Mouse (Mus musculus) megakaryocyte, embryonic 14.5 days (primary cell): Measurements from ENCODE around the gene Dcp1b. TPM values are rescaled to one million over a fixed set of nuclear protein-coding genes. Genes with fewer than 3 reads are reported as not detected.
A peak's percentile ranks its signal among the peaks of the same experiment; 100 is the strongest.

Source experiments
- H3K27me3 ChIP-seq: replicated peaks from 2 replicates; pipeline ENCODE3; 2012; ENCODE audit warnings: inconsistent platforms
- H3K36me3 ChIP-seq: replicated peaks from 2 replicates; pipeline ENCODE3; 2012; ENCODE audit warnings: low read length, inconsistent platforms, mixed read lengths
- H3K4me1 ChIP-seq: 2 replicates; pipeline ENCODE4 v1.6.1; 2012; ENCODE audit warnings: inconsistent platforms
- H3K4me3 ChIP-seq: replicated peaks from 2 replicates; pipeline ENCODE3; 2012; ENCODE audit warnings: moderate library complexity, mild to moderate bottlenecking, inconsistent platforms
- H3K9me3 ChIP-seq: 2 replicates; pipeline ENCODE4 v1.6.1; 2012; ENCODE audit warnings: inconsistent platforms
- FLI1 ChIP-seq: IDR thresholded peaks from 2 replicates; pipeline ENCODE4 v1.6.1; 2012; ENCODE audit warnings: low read length, inconsistent platforms, mixed read lengths
- GATA1 ChIP-seq: IDR thresholded peaks from 3 replicates; pipeline ENCODE4 v1.6.1; 2012; ENCODE audit warnings: mixed read lengths, low read length, inconsistent platforms, borderline replicate concordance
- polyA plus RNA-seq: library from polyadenylated mRNA; stranded (reverse); fragments of >175 nt; gene quantifications from 2 replicates; pipeline ENCODE4 v1.2.3, GENCODE M21; 2012; ENCODE audit warnings: low replicate concordance; ENCODE audit not compliant: insufficient read depth

Dcp1b gene
- polyA plus RNA-seq: 19.3 and 22.1 TPM in 2 replicates

DNA sequence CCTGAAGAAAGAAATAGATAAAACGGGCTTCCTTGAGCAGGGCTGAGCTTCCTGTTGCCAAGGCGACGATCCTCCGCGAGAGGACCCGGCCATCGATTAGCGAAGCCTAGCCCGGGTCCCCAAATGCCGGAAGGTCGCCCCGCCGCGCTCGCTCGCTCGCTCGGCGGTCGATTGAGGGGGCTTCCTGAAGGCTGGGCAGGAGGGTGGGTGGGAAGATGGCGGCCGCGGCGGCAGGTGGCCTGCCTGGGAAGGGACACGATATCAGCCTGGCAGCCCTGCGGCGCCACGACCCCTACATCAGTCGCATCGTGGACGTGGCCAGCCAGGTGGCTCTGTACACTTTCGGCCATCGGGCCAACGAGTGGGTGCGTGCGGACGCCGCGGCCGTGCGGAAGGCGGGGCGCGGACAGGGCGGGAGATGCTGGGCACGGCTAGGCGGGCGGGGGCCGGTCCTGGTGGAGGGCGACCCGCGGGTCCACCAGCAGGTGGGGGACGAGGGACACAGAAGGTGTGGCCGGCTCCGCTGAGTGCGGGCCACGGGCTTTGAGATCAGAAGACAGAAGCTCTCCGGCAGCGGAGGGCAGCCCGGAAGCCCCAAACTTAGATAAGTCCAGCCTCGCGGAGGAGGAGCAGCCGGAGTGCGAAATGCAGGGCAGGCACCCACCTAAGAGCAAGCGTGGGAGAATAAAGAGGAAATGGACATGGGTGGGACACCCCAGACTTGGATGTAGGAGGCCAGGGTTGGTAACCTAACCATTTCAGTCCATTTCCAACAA, at the start of gene Dcp1b:
TSS of gene Dcp1b (plus strand) at position 176 of the 776 bp plus-strand sequence.
- peak within 1 kb of the TSS; percentile 100 for H3K4me3 ChIP-seq
- H3K9me3 ChIP-seq: no peaks in the 10 kb centered on the region
- H3K36me3 ChIP-seq: peaks cover 26% of the 10 kb centered on the region
- no peaks in the 10 kb centered on the region for H3K27me3 ChIP-seq
- H3K4me1 ChIP-seq: peaks cover 75% of the 10 kb centered on the region
- TF ChIP-seq FLI1: peak; percentile 25; the same call in 1 of the 2 replicates
- TF ChIP-seq GATA1: no peak

DNA sequence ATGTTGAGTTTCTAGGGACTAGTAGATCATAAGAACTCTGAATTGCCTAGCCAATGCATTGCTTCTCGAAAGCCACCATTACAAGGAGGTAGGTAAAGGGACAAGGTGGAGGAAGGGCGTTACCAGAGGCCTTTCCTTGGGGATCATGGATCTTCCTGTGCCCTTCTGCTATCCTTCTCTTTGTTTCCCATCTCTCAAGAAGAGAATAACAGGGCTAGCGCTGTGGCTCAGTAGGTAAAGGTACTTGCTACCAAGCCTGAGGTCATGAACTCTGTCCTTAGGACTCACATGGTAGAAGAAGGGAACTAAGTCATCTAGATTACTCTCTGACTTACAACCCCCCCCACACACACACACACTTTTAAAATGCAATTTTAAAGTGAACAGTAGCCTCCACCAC, 48.1 kb upstream of the Dcp1b start:
- TF ChIP-seq FLI1 (no peak), GATA1 (no peak)
- no peaks in the 10 kb centered on the region for H3K9me3 ChIP-seq
- no peak overlapping the region for H3K4me3 ChIP-seq
- no peaks in the 10 kb centered on the region for H3K36me3 ChIP-seq
- peaks cover 24% of the 10 kb centered on the region for H3K27me3 ChIP-seq
- H3K4me1 ChIP-seq: peaks cover 18% of the 10 kb centered on the region

DNA sequence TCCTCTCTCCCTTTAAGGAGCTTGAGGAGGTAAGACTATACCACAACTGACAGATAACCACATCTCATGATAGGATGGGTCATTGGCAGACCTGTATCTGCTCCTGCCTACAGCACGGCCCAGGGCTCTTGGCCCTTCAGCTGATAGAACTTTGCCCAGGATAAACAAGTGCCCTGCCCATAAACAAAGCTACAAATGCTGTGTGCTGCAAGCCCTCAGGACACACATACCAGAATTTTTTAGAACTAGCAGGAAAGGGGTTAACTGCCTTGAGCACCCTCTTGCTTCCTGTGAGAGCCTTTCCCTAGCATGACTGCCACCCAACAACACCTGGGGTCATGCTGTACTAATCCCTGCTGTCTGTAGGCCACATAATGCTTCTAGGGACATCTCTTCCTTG, 47.0 kb upstream of the Dcp1b start:
- Histone ChIP-seq H3K4me1 (peaks cover 18% of the 10 kb centered on the region), H3K4me3 (no peak overlapping the region), H3K36me3 (no peaks in the 10 kb centered on the region), H3K27me3 (peaks cover 23% of the 10 kb centered on the region), H3K9me3 (no peaks in the 10 kb centered on the region)
- TF ChIP-seq FLI1 (no peak), GATA1 (no peak)

DNA sequence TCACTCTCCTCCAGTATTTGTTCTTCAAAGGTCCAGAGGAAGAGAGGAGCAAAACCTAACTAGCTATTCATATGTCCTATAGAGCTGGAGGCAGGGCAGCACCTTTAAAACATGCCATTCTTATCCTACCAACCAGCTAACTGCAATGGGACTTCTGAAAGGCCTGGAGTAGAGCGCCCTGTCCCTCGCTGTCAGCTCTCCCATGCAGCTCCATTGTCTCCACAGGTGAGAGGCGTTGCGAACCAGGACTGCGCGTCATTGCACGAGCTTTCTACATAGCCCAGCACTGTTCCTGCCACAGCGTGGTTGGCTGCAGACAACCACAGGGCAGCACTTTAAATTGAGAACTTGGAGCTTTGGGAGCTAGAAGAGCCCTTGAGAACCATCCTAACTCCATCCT, 46.5 kb upstream of the Dcp1b start:
- H3K36me3 ChIP-seq: no peaks in the 10 kb centered on the region
- no peak overlapping the region for H3K4me3 ChIP-seq
- H3K27me3 ChIP-seq: peaks cover 20% of the 10 kb centered on the region
- H3K9me3 ChIP-seq: no peaks in the 10 kb centered on the region
- no peak for TF ChIP-seq FLI1
- TF ChIP-seq GATA1: no peak
- peaks cover 18% of the 10 kb centered on the region for H3K4me1 ChIP-seq

DNA sequence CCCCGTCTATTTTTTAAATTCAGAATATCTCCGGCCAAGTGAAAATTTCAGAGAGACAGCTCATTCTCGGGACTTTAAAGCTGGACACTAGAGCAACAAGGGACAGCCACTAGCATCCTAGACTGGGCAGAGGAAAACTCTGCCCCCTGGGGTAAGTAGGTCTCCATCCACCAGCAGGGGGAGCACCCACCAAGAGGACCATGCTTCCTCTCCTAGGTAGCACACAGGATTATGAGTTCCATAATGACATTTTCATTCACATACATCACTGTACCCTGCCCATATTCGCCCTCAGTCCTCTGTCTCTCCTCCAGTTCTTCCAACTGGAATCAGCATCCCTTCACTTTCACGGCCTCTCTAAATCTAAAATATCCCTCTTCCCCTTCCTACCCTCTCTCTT, 45.4 kb upstream of the Dcp1b start:
- no peak for TF ChIP-seq FLI1
- no peak for TF ChIP-seq GATA1
- Histone ChIP-seq H3K36me3 (no peaks in the 10 kb centered on the region), H3K27me3 (peaks cover 20% of the 10 kb centered on the region)

DNA sequence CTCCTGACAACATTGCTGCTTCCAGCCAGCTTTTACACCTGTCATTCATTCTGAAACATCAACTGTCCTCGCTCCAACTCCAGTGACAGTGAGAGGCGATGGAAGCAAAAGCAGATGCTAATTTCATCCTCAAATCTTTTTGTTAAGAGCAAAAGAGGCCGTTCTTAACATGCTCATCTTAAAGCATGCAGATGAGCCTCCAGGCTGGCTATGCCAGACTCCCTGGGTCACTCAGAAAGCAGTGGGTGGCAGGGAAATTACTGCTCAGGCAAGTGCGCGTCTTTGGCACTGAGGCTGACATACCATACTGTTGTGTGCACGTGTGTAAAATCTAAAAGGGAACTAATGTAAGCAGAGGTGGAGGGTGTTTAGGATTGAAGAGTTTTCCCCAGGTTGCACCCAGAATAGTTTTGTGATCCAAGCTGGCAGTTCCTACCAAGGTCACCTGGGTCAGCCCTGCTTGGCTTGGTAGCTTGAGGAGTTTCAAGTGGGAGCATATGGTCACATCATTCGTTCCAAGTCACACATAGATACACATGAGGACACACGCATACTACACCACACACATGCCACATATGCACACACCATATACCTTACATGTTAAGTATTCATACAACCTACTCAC, 42.8 kb upstream of the Dcp1b start:
- H3K9me3 ChIP-seq: no peaks in the 10 kb centered on the region
- TF ChIP-seq GATA1 (no peak), FLI1 (no peak)
- no peak overlapping the region for H3K4me3 ChIP-seq
- peaks cover 14% of the 10 kb centered on the region for H3K27me3 ChIP-seq
- H3K36me3 ChIP-seq: no peaks in the 10 kb centered on the region
- peaks cover 18% of the 10 kb centered on the region for H3K4me1 ChIP-seq

More for the DNA sequence above, 45.4 kb upstream of the Dcp1b start:
- peaks cover 18% of the 10 kb centered on the region for H3K4me1 ChIP-seq
- no peak overlapping the region for H3K4me3 ChIP-seq
- H3K9me3 ChIP-seq: no peaks in the 10 kb centered on the region

DNA sequence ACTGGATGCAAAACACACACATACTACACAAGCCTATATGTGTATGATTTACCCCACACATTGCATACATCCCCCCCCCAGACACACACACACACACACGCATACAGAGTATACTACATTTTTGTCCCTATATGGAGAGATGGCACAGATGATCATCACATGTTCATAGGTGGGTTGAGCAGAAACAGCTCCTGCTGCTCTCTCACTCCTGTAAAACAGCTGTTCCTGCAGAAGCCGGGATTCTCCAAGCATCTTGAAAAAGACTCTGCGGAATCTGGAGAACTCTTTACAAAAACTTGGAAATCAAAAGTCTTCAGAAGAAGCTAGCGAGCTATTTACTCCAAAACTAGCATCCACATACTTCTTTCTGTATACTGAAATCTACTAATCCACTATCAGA, 42.2 kb upstream of the Dcp1b start:
- no peak overlapping the region for H3K4me3 ChIP-seq
- peaks cover 18% of the 10 kb centered on the region for H3K4me1 ChIP-seq
- TF ChIP-seq FLI1: no peak
- H3K9me3 ChIP-seq: no peaks in the 10 kb centered on the region
- H3K36me3 ChIP-seq: no peaks in the 10 kb centered on the region
- H3K27me3 ChIP-seq: peaks cover 19% of the 10 kb centered on the region

DNA sequence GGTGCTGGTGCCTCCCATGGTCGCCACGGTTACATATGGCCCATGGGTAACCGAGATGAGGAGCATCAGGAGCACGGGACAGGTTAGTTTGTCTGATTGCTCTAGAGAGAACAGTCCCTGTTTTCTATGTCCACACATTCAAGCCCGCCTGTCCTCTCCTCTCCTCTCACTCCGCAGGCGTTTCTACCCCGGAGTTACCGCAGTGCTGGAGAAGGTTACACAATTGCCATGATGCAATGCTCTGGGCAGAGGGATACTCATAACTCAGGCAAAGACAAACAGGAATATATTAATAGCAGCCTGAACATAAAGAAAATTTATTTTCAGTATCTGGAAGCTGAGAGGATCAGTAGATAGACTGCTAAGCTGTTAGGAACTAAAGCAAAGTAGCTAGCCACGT, 37.3 kb upstream of the Dcp1b start:
- Histone ChIP-seq H3K9me3 (no peaks in the 10 kb centered on the region), H3K27me3 (peaks cover 21% of the 10 kb centered on the region), H3K36me3 (no peaks in the 10 kb centered on the region), H3K4me1 (peaks cover 11% of the 10 kb centered on the region), H3K4me3 (no peak overlapping the region)
- TF ChIP-seq FLI1 (no peak), GATA1 (no peak)

DNA sequence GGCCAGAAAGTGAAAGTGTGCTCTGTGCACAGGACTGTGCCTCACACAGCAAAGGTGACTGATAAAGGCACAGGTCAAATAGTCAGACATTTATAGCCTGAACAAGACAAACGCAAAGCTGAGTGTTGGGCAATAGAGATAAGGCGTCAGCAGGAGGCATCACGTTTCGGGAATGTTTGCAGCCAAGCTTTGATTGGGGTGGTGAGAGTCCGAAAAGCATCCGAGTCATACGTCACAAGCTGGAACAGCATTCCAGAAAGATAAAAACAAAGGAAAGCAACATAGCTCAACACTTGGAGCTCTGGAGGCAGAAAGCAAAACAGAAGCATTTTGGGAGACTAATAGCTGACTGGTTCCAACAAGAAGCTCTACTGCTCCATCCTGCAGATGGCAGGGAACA, 35.5 kb upstream of the Dcp1b start:
- Histone ChIP-seq H3K36me3 (no peaks in the 10 kb centered on the region), H3K4me1 (peaks cover 14% of the 10 kb centered on the region), H3K27me3 (peaks cover 27% of the 10 kb centered on the region), H3K9me3 (no peaks in the 10 kb centered on the region), H3K4me3 (peak overlapping the region; percentile 67)
- TF ChIP-seq FLI1 (no peak), GATA1 (no peak)

DNA sequence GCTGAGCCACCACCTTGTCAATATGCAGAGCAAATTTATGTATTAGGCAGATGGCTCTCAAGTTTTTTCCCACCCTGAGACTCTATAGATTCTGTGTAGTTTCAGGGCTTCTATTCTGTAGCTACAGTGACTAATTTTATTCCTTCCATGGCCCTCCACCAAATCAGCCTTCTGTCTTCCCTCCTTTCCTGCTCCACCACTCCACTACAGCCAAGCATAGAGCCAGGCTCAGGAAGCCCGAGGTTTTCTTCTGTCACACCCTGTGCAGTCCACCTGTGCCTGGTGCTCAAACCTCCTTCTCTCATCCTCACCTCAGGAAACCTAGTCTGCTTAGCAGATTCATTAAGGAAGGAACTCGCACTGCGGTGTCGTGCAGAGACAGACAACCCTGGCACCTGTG, 29.9 kb upstream of the Dcp1b start:
- Histone ChIP-seq H3K4me1 (peaks cover 11% of the 10 kb centered on the region), H3K36me3 (no peaks in the 10 kb centered on the region), H3K27me3 (peaks cover 18% of the 10 kb centered on the region), H3K4me3 (no peak overlapping the region), H3K9me3 (peaks cover 11% of the 10 kb centered on the region)
- TF ChIP-seq FLI1 (no peak), GATA1 (no peak)
